Mouse (Mus musculus) embryonic facial prominence, embryonic 15.5 days (tissue): ENCODE measurements around the gene Tes3-ps. TPM values are rescaled to one million over a fixed set of nuclear protein-coding genes. Genes with fewer than 3 reads are reported as not detected.
A peak's percentile ranks its signal among the peaks of the same experiment; 100 is the strongest.

Experiments used
- ATAC-seq: fragments of 200-750 bp; cut with Nextera tagmentation; 2 replicates; pipeline ENCODE4 v1.8.0; 2017; ENCODE audit warnings: low read depth, moderate TSS enrichment; ENCODE audit not compliant: insufficient number of reproducible peaks, low FRiP score, low TSS enrichment
- H3K27ac ChIP-seq: fragments of 300-500 bp; sonication (generic); replicated peaks from 2 replicates; pipeline ENCODE4 v1.5.1; 2015; ENCODE audit warnings: mild to moderate bottlenecking, inconsistent platforms
- H3K27me3 ChIP-seq: fragments of 300-500 bp; sonication (generic); 2 replicates; pipeline ENCODE4 v1.6.1; 2015; ENCODE audit warnings: inconsistent platforms
- H3K36me3 ChIP-seq: fragments of 300-500 bp; sonication (generic); 2 replicates; pipeline ENCODE4 v1.6.1; 2015; ENCODE audit warnings: mild to moderate bottlenecking, inconsistent platforms
- H3K4me1 ChIP-seq: fragments of 300-500 bp; sonication (generic); 2 replicates; pipeline ENCODE4 v1.6.1; 2015; ENCODE audit warnings: inconsistent platforms
- H3K4me2 ChIP-seq: fragments of 300-500 bp; sonication (generic); replicated peaks from 2 replicates; pipeline ENCODE4 v1.6.1; 2015; ENCODE audit warnings: mild to moderate bottlenecking, inconsistent platforms
- H3K4me3 ChIP-seq: fragments of 300-500 bp; sonication (generic); replicated peaks from 2 replicates; pipeline ENCODE4 v1.5.1; 2015; ENCODE audit warnings: mild to moderate bottlenecking, inconsistent platforms
- H3K9ac ChIP-seq: fragments of 300-500 bp; sonication (generic); 2 replicates; pipeline ENCODE4 v1.6.1; 2015; ENCODE audit warnings: inconsistent platforms
- H3K9me3 ChIP-seq: fragments of 300-500 bp; sonication (generic); replicated peaks from 2 replicates; pipeline ENCODE4 v1.6.1; 2016; ENCODE audit warnings: inconsistent platforms
- WGBS: fragments of 180-500 bp; shearing (Covaris S2); methylation state at CpG from one replicate; pipeline ENCODE4 v1.1.7; 2015; 5-methylcytosine and 5-hydroxymethylcytosine counted together
- polyA plus RNA-seq: library from polyadenylated mRNA; unstranded; fragments of >200 nt; fragmentation: Nextera tagmentation; extraction: Ambion mirVana; gene quantifications from 2 replicates; pipeline ENCODE4 v1.2.1, GENCODE M21; 2015

The Tes3-ps gene
- polyA plus RNA-seq, 1 experiment from 2014 or later: 0.79 TPM

DNA sequence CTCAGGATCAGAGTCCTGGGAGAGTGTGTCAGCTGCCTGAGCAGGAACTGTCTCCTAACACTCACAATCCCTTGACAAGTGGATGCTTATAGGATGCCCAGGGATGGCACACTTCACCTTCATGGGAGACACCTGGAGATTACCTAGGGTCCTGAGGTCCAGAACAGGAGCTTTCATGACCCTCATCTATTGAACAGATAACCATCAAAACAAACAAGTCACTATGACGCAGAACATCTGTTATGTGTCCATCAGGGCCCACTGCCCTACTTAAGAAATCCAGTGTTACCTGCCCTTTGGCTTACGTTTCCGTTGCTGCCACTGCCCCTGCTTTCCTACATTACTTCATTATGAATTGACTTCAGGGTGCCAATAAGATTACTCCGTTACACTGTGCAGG lies 12.7 kb downstream of the Tes3-ps start:
- WGBS: 74% methylated on average over 4 of the region's 4 CpGs
- no peaks in the 10 kb centered on the region for H3K9me3 ChIP-seq
- no peak for ATAC-seq
- no peaks in the 10 kb centered on the region for H3K36me3 ChIP-seq
- no peaks in the 10 kb centered on the region for H3K27me3 ChIP-seq
- H3K4me2 ChIP-seq: no peak overlapping the region
- H3K9ac ChIP-seq: no peak overlapping the region
- H3K4me3 ChIP-seq: no peak overlapping the region
- no peaks in the 10 kb centered on the region for H3K4me1 ChIP-seq
- no peak overlapping the region for H3K27ac ChIP-seq

DNA sequence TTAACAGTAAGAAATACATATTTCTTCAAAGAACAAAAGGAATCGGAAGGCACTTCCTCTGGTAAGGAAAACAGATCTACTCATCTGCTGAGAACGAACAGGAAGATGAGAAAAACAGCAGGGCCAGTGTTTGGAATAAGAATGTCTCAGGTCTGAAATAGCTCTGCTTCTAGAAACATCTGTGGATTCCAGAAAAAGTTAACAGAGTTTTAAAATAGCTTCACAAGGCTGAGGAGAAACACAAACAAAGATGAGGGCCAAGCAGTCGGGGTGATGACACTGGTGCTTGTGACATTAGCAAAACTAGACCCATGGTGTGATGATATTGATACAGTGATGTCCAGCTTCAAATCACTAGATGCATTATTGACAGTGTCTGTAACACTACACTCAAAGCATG lies 14.1 kb downstream of the Tes3-ps start:
- H3K4me2 ChIP-seq: no peak overlapping the region
- no peaks in the 10 kb centered on the region for H3K4me1 ChIP-seq
- H3K4me3 ChIP-seq: no peak overlapping the region
- H3K9ac ChIP-seq: no peak overlapping the region
- WGBS: 59% methylated on average over 3 of the region's 3 CpGs
- ATAC-seq: no peak
- H3K36me3 ChIP-seq: no peaks in the 10 kb centered on the region
- H3K27ac ChIP-seq: no peak overlapping the region
- H3K27me3 ChIP-seq: no peaks in the 10 kb centered on the region
- H3K9me3 ChIP-seq: no peaks in the 10 kb centered on the region

DNA sequence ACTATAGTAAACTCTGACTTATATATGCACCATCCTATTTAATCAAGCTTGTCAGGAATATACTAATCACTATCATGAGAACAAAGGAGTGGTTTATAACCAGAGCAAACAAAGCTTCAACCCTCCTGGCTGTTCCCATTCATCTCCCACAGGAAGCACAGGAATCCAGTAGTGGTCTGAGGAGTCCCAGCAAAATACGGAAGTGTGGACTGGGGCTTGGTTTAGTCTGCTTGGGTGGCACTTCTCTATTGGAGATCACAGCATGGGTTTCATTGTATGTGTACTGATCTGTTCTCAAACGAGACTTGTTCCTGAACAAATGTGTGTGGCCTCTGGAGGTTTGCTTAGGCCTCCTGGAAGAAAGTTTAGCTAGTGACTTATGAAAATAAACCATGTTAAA lies 25.6 kb downstream of the Tes3-ps start:
- no peaks in the 10 kb centered on the region for H3K9me3 ChIP-seq
- H3K4me1 ChIP-seq: 0 out of 2 replicates have a peak, but pooled peaks cover 5% of the 10 kb centered on the region
- H3K9ac ChIP-seq: no peak overlapping the region
- H3K4me2 ChIP-seq: no peak overlapping the region
- H3K36me3 ChIP-seq: no peaks in the 10 kb centered on the region
- H3K27ac ChIP-seq: no peak overlapping the region
- 54% methylated on average over 2 of the region's 2 CpGs for WGBS
- H3K27me3 ChIP-seq: no peaks in the 10 kb centered on the region
- no peak overlapping the region for H3K4me3 ChIP-seq
- ATAC-seq: no peak

DNA sequence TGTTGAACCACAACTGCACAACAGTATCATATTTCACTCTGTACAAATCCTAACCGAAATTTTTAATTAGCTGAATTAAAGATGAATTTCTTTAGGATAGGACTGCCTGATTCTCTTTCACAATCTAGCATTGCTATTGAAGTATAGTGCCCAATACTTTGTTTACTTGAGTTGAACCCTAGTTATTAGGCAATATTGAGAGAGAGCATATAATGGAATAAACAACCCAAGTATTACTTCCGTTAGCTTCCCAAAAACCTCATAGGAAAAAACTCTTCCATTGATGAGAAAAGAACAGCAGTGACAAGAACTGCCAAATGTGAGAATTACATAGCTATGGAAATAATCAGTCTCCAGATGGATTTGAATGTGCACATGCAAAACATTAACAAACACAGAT lies 33.1 kb downstream of the Tes3-ps start:
- 44% methylated on average over 2 of the region's 2 CpGs for WGBS
- Histone ChIP-seq H3K27ac (no peak overlapping the region; the same call in 1 of the 2 replicates), H3K27me3 (no peaks in the 10 kb centered on the region)

DNA sequence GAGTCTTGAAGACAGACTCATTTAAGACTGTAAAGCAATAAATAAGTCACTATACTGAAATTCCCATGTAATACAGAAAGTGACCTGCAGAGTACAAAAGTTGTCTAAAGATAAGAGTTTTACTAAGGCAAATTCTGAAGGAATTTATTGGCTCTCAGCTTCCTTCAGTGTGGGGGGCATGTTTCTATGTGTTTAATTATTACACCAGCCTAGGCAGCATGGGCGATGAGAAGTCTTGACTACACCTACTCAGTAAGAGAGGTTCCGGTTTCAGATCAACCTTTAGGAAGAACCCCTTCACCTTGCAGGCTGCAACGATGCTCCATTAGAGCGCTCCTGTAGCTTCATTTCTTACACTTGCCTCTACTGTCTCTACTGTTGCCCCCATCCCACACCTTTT lies 37.5 kb downstream of the Tes3-ps start:
- no peaks in the 10 kb centered on the region for H3K36me3 ChIP-seq
- no peak overlapping the region for H3K27ac ChIP-seq
- H3K4me3 ChIP-seq: no peak overlapping the region
- H3K9me3 ChIP-seq: no peaks in the 10 kb centered on the region
- no peaks in the 10 kb centered on the region for H3K4me1 ChIP-seq
- no peak overlapping the region for H3K9ac ChIP-seq
- ATAC-seq: no peak
- no peaks in the 10 kb centered on the region for H3K27me3 ChIP-seq
- no peak overlapping the region for H3K4me2 ChIP-seq
- WGBS: 94% methylated on average over 4 of the region's 4 CpGs

More for the DNA sequence above, 33.1 kb downstream of the Tes3-ps start:
- Histone ChIP-seq H3K9me3 (no peaks in the 10 kb centered on the region), H3K4me2 (no peak overlapping the region), H3K4me1 (no peaks in the 10 kb centered on the region), H3K36me3 (no peaks in the 10 kb centered on the region), H3K4me3 (no peak overlapping the region), H3K9ac (no peak overlapping the region)
- no peak for ATAC-seq

DNA sequence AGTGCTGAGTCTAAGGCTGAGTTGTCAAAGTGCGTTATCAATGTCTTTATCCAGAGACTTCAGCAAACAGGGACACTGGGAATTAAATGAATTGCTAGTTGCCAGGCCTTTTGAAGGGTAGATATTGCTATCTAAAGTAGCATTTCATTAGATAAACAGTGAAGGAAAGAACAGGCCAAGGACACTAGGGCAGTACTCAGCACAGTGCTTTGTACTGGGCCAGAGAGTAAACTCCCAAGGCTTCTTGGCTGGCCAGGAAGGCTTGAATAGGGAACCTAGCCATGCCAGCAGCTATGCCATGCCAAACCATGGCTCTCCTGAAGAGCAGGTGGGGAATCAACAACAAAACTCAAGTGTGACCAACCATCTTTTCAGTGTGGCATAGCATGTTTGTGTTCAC lies 43.8 kb downstream of the Tes3-ps start:
- no peak for ATAC-seq
- H3K9me3 ChIP-seq: no peaks in the 10 kb centered on the region
- H3K4me1 ChIP-seq: no peaks in the 10 kb centered on the region
- no peak overlapping the region for H3K4me3 ChIP-seq
- 98% methylated on average over 1 of the region's 1 CpGs for WGBS
- no peak overlapping the region for H3K9ac ChIP-seq
- no peaks in the 10 kb centered on the region for H3K27me3 ChIP-seq
- no peaks in the 10 kb centered on the region for H3K36me3 ChIP-seq
- no peak overlapping the region for H3K4me2 ChIP-seq
- H3K27ac ChIP-seq: no peak overlapping the region

DNA sequence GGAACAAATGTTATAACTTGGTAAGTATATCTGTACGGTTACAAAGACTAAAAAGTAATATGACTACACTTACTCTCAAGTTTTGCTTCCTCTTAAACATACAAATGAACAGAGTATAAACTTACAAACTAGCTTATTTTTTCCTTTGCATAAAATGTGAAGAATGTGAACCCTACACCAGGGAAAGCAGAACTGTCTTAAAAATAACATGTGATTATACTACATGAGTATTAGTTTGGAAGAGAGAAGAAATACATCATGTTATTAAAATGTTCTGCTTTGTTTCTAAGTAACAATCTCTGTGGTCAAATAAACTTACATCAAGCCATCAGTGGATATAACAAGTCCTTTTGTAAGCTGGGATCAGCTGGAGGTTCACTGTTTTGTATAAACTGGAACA lies 45.6 kb downstream of the Tes3-ps start:
- no peaks in the 10 kb centered on the region for H3K36me3 ChIP-seq
- H3K4me2 ChIP-seq: no peak overlapping the region
- 45% methylated on average over 1 of the region's 1 CpGs for WGBS
- H3K9me3 ChIP-seq: no peaks in the 10 kb centered on the region
- no peak for ATAC-seq
- no peak overlapping the region for H3K4me3 ChIP-seq
- H3K27me3 ChIP-seq: no peaks in the 10 kb centered on the region
- no peak overlapping the region for H3K9ac ChIP-seq
- H3K27ac ChIP-seq: 0 out of 2 replicates have a peak overlapping the region, but pooled peaks have one; percentile 3
- 0 out of 2 replicates have a peak, but pooled peaks cover 1% of the 10 kb centered on the region for H3K4me1 ChIP-seq

DNA sequence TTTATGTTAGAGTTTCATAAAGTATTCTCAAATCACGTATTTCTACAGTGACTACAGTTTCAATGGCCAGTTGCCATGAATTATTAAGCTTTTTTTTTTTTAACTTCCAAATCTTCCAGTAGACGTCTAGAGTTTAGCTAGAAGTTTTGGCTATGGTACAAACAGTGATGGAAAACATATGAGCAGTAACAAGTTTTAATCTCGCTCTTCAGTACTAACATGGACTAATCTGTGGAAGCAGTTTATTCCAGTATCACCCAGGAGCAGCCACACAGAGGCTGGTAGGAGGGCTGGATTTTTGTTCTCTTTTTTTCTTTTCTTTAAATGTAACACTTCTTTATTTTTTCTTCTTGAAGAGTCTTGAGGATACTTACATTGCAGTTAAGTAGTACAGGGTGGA lies 51.2 kb downstream of the Tes3-ps start, which contains the start of gene Aspn:
Gene Aspn, plus strand, starts transcription at position 165 of the 400 bp plus-strand sequence.
- H3K9me3 ChIP-seq: no peaks in the 10 kb centered on the region
- H3K9ac ChIP-seq: no peak within 1 kb of the TSS
- H3K27ac ChIP-seq: peak within 1 kb of the TSS; percentile 83
- 26% methylated on average over 3 of the region's 3 CpGs for WGBS
- 0 out of 2 replicates have a peak within 1 kb of the TSS, but pooled peaks have one; percentile 12 for H3K4me2 ChIP-seq
- no peaks in the 10 kb centered on the region for H3K36me3 ChIP-seq
- H3K27me3 ChIP-seq: no peaks in the 10 kb centered on the region
- 0 out of 2 replicates have a peak, but pooled peaks have one; percentile 61 for ATAC-seq
- H3K4me1 ChIP-seq: peaks cover 10% of the 10 kb centered on the region
- H3K4me3 ChIP-seq: peak within 1 kb of the TSS; percentile 22

DNA sequence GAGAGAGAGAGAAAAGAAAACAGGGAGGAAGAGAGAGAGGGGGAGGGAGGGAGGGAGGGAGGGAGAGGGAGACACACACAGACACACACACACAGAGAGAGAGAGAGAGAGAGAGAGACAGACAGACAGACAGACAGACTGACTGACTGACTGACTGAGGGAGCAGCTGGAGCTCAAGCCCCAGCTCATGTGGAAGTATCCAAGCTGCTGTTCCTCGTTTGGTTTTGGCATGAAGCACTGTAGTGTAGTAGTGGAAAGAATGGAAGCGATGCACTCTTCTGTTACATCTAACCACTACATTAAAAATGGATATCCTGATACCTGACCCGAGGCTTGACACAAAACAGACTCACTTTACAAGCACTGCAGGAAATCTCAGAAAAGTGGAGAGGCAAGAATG lies 52.5 kb downstream of the Tes3-ps start:
- Histone ChIP-seq H3K4me1 (peaks cover 10% of the 10 kb centered on the region), H3K27ac (peak overlapping the region; percentile 83), H3K4me3 (peak overlapping the region; percentile 22), H3K4me2 (0 out of 2 replicates have a peak overlapping the region, but pooled peaks have one; percentile 12), H3K36me3 (no peaks in the 10 kb centered on the region), H3K9ac (no peak overlapping the region), H3K9me3 (no peaks in the 10 kb centered on the region), H3K27me3 (no peaks in the 10 kb centered on the region)
- peak; percentile 84 for ATAC-seq
- WGBS: 21% methylated on average over 3 of the region's 3 CpGs

Other genes with a start within 250 kb of the Tes3-ps start
- 2.3 and 3.7 TPM in 2 replicates for gene Susd3, start 244.6 kb upstream of the Tes3-ps start, polyA plus RNA-seq
- 0.45 and 0.65 TPM in 2 replicates for gene Fgd3, start 173.0 kb upstream of the Tes3-ps start, polyA plus RNA-seq
- 36.0 and 38.7 TPM in 2 replicates for gene Bicd2, start 151.7 kb upstream of the Tes3-ps start, polyA plus RNA-seq
- 12.7 and 13.4 TPM in 2 replicates for gene Ippk, start 72.1 kb upstream of the Tes3-ps start, polyA plus RNA-seq
- gene Ecm2, start 11.5 kb downstream of the Tes3-ps start, polyA plus RNA-seq: 2.2 and 2.3 TPM in 2 replicates
- 157 and 167 TPM in 2 replicates for gene Aspn, start 51.1 kb downstream of the Tes3-ps start, polyA plus RNA-seq
- 35.3 and 38.6 TPM in 2 replicates for gene Omd, start 89.1 kb downstream of the Tes3-ps start, polyA plus RNA-seq
- 201 and 212 TPM in 2 replicates for gene Ogn, start 114.7 kb downstream of the Tes3-ps start, polyA plus RNA-seq
- 19.8 and 21.4 TPM in 2 replicates for gene Cenpp, start 159.5 kb downstream of the Tes3-ps start, polyA plus RNA-seq
- 12.9 and 13.9 TPM in 2 replicates for gene Nol8, start 159.8 kb downstream of the Tes3-ps start, polyA plus RNA-seq
- 59.6 and 62.8 TPM in 2 replicates for gene Iars, start 188.8 kb downstream of the Tes3-ps start, polyA plus RNA-seq